ENCODE assay signal across 11 mouse cellular contexts in the genomic region with DNA sequence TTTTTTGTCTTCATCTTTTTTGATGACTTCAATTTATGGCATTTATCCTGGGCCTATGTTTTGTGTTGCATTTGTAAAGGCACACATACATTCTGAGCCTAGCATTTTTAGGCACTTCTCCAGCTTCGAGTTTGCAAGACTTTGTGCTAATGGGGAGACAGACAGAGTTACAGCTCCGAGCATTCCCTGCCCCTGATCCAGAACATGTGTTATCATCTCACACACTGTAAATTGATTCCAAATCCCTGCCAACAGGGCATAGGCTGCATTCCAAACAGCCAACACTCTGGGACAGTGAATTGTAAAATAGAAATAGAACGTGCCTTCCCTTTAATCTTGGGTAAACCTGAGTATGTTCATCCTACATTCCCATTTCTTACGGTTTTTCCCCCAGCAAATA. TPM values are rescaled to one million over a fixed set of nuclear protein-coding genes. Genes with fewer than 3 reads are reported as not detected.
A peak's percentile ranks its signal among the peaks of the same experiment; 100 is the strongest.
DNase-seq lines count a peak whose midpoint lies in the region; ATAC-seq lines count a peak whose summit lies in the region.
"Had no signal": no experiment of that assay in that cellular context is flagged by ENCODE, and none has a peak within 500 bp of the region (broad histone marks: within the 10 kb centered on the region; RNA-seq: fewer than 3 reads in every experiment).

No protein-coding gene starts in this region.

- H3K4me3 ChIP-seq in intestine, embryonic 15.5 days (replicated peaks) = no peak overlapping the region
- no peak overlapping the region for H3K4me3 ChIP-seq in intestine, embryonic 16.5 days (ENCODE audit: low read length)
- no peak overlapping the region for H3K4me3 ChIP-seq in limb, embryonic 10.5 days
- H3K4me3 ChIP-seq: layer of hippocampus, adult 2 months had no signal

- H3K27me3 ChIP-seq in intestine, embryonic 15.5 days (replicated peaks) = no peaks in the 10 kb centered on the region
- no peaks in the 10 kb centered on the region for H3K27me3 ChIP-seq in intestine, embryonic 16.5 days (replicated peaks; ENCODE audit: control insufficient read depth, insufficient read depth, low read length)
- H3K27me3 ChIP-seq in limb, embryonic 10.5 days (ENCODE audit: low read depth, poor library complexity, severe bottlenecking) = no peaks in the 10 kb centered on the region

- no peak overlapping the region for H3K9ac ChIP-seq in intestine, embryonic 15.5 days
- H3K9ac ChIP-seq in intestine, embryonic 16.5 days (ENCODE audit: low read depth, low read length) = no peak overlapping the region

- DNase-seq in 3T3-L1 (ENCODE audit: low read depth, low spot score) (peak; percentile 47), adipocyte (ENCODE audit: low spot score) (peak; percentile 47)
- DNase-seq in limb, embryonic 10.5 days (ENCODE audit: low spot score) = no peak
- no peak for DNase-seq in ovary, postnatal 10 days (ENCODE audit: low spot score)
- no peak for DNase-seq in left cerebral cortex, adult 8-10 months (ENCODE audit: low spot score in 2 of 2)
- DNase-seq: cerebellum, adult 11 months; lung, adult 2 months; thymus, adult 18-20 months had no signal

- no peak for ATAC-seq in intestine, embryonic 15.5 days
- no peak for ATAC-seq in intestine, embryonic 16.5 days

- no peaks in the 10 kb centered on the region for H3K36me3 ChIP-seq in intestine, embryonic 15.5 days
- H3K36me3 ChIP-seq in intestine, embryonic 16.5 days (ENCODE audit: control insufficient read depth, insufficient read depth, low read length) = no peaks in the 10 kb centered on the region
- H3K36me3 ChIP-seq in limb, embryonic 10.5 days = no peaks in the 10 kb centered on the region

- 37% methylated on average over 4 of the region's 4 CpGs for WGBS in intestine, embryonic 15.5 days
- WGBS in intestine, embryonic 16.5 days = 48% methylated on average over 4 of the region's 4 CpGs
- 46% methylated on average over 4 of the region's 4 CpGs for WGBS in limb, embryonic 10.5 days

- 0 out of 2 replicates have a peak overlapping the region, but pooled peaks have one; percentile 22 for H3K27ac ChIP-seq in intestine, embryonic 15.5 days
- no peak overlapping the region; the same call in 1 of the 2 replicates for H3K27ac ChIP-seq in intestine, embryonic 16.5 days (ENCODE audit: low read length)
- peak overlapping the region; percentile 47 for H3K27ac ChIP-seq in limb, embryonic 10.5 days
- H3K27ac ChIP-seq: layer of hippocampus, adult 2 months had no signal

- H3K4me1 ChIP-seq in intestine, embryonic 15.5 days (replicated peaks) = no peaks in the 10 kb centered on the region; the same call in 1 of the 2 replicates
- 0 out of 2 replicates have a peak, but pooled peaks cover 6% of the 10 kb centered on the region for H3K4me1 ChIP-seq in intestine, embryonic 16.5 days (ENCODE audit: control insufficient read depth, insufficient read depth, low read length)
- peaks cover 23% of the 10 kb centered on the region for H3K4me1 ChIP-seq in limb, embryonic 10.5 days

- H3K4me2 ChIP-seq in intestine, embryonic 15.5 days (replicated peaks) = no peak overlapping the region
- no peak overlapping the region for H3K4me2 ChIP-seq in intestine, embryonic 16.5 days (ENCODE audit: low read depth, low read length)

- H3K9me3 ChIP-seq in intestine, embryonic 15.5 days = no peaks in the 10 kb centered on the region
- H3K9me3 ChIP-seq in intestine, embryonic 16.5 days (ENCODE audit: control insufficient read depth, low read length) = no peaks in the 10 kb centered on the region
- H3K9me3 ChIP-seq in limb, embryonic 10.5 days (replicated peaks) = no peaks in the 10 kb centered on the region

RNA-seq across cellular contexts. Expression of a gene that starts 19.7 kb away (rescaled TPM):
- 26.1 and 32.0 TPM in 2 replicates for polyA plus RNA-seq in intestine, embryonic 15.5 days (2015; fragmentation: Nextera tagmentation; extraction: Ambion mirVana)
- polyA plus RNA-seq in intestine, embryonic 16.5 days (2015; fragmentation: Nextera tagmentation; extraction: Ambion mirVana) = 18.2 and 19.8 TPM in 2 replicates
- polyA plus RNA-seq in limb, embryonic 10.5 days (2016; fragmentation: Nextera tagmentation; extraction: Ambion mirVana) = 79.5 and 84.5 TPM in 2 replicates
- total RNA-seq in left cerebral cortex, adult 8-10 months (2022) = 10 to 100 TPM; 17.5 to 23.7 (median 18.6) TPM

Comparison
In these comparisons a context has a peak if more than half of its experiments do, and no peak if none do; other contexts are left out.
1. DNase-seq: peak in 3T3-L1 (single experiment) and adipocyte (single experiment); none in limb, embryonic 10.5 days (single experiment), ovary, postnatal 10 days (single experiment) and left cerebral cortex, adult 8-10 months (0 of 2).